Mouse (Mus musculus): ENCODE results near the gene Olfr282. TPM values are rescaled to one million over a fixed set of nuclear protein-coding genes. Genes with fewer than 3 reads are reported as not detected.

Olfr282 gene
- polyA plus RNA-seq, 1 experiment from 2014 or later, result not detected

GRCm38 (mm10) chr15:98483907-98484886, 53.2 kb downstream of the Olfr282 start:
- H3K9me3 ChIP-seq (replicated peaks; ENCODE audit: control insufficient read depth, low read length), result no peaks in the 10 kb centered on the region
- ATAC-seq (ENCODE audit: low read depth), result peak; percentile 39; the same call in 1 of the 2 replicates
- no peak overlapping the region for H3K4me3 ChIP-seq (ENCODE audit: low read depth, low read length)
- H3K4me1 ChIP-seq (ENCODE audit: control insufficient read depth, low read depth, low read length), result no peaks in the 10 kb centered on the region
- no peaks in the 10 kb centered on the region for H3K27me3 ChIP-seq (ENCODE audit: control insufficient read depth, insufficient read depth, low read depth, low read length)
- no peak overlapping the region for H3K4me2 ChIP-seq (ENCODE audit: low read depth, low read length)
- 0 out of 2 replicates have a peak overlapping the region, but pooled peaks have one; percentile 0 for H3K27ac ChIP-seq (ENCODE audit: low read length)
- H3K36me3 ChIP-seq (ENCODE audit: control insufficient read depth, insufficient read depth), result no peaks in the 10 kb centered on the region
- WGBS (ENCODE audit: insufficient replicate concordance), result 31% methylated on average over 18 of the region's 18 CpGs
- no peak overlapping the region for H3K9ac ChIP-seq (ENCODE audit: low read depth, low read length)

- Histone ChIP-seq H3K9ac (ENCODE audit: low read depth, low read length) (no peak overlapping the region), H3K27ac (ENCODE audit: low read length) (no peak overlapping the region), H3K4me2 (ENCODE audit: low read depth, low read length) (no peak overlapping the region), H3K4me3 (ENCODE audit: low read depth, low read length) (no peak overlapping the region), H3K4me1 (ENCODE audit: control insufficient read depth, low read depth, low read length) (no peaks in the 10 kb centered on the region), H3K36me3 (ENCODE audit: control insufficient read depth, insufficient read depth) (no peaks in the 10 kb centered on the region), H3K27me3 (ENCODE audit: control insufficient read depth, insufficient read depth, low read depth, low read length) (no peaks in the 10 kb centered on the region), H3K9me3 (replicated peaks; ENCODE audit: control insufficient read depth, low read length) (no peaks in the 10 kb centered on the region)
- WGBS (ENCODE audit: insufficient replicate concordance), result 49% methylated on average over 8 of the region's 8 CpGs
- ATAC-seq (ENCODE audit: low read depth), result no peak
Measured at GRCm38 (mm10) chr15:98486433-98487021, 55.5 kb downstream of the Olfr282 start.

Other genes starting within 250 kb of the Olfr282 start
- not detected in 2 replicates for gene Olfr288, start 235.7 kb upstream of the Olfr282 start, polyA plus RNA-seq (2015; fragmentation: Nextera tagmentation; extraction: Ambion mirVana)
- gene Gm44579, start 210.2 kb upstream of the Olfr282 start, polyA plus RNA-seq (2015; fragmentation: Nextera tagmentation; extraction: Ambion mirVana), result not detected in 2 replicates
- gene Olfr287, start 210.2 kb upstream of the Olfr282 start, polyA plus RNA-seq (2015; fragmentation: Nextera tagmentation; extraction: Ambion mirVana), result not detected in 2 replicates
- not detected in 2 replicates for gene Olfr286, start 196.8 kb upstream of the Olfr282 start, polyA plus RNA-seq (2015; fragmentation: Nextera tagmentation; extraction: Ambion mirVana)
- gene H1fnt, start 173.9 kb upstream of the Olfr282 start, polyA plus RNA-seq (2015; fragmentation: Nextera tagmentation; extraction: Ambion mirVana), result not detected in 2 replicates
- 0.14 and 0.15 TPM in 2 replicates for gene Zfp641, start 135.1 kb upstream of the Olfr282 start, polyA plus RNA-seq (2015; fragmentation: Nextera tagmentation; extraction: Ambion mirVana)
- gene Olfr285, start 113.9 kb upstream of the Olfr282 start, polyA plus RNA-seq (2015; fragmentation: Nextera tagmentation; extraction: Ambion mirVana), result not detected in 2 replicates
- not detected in 2 replicates for gene Olfr284, start 90.2 kb upstream of the Olfr282 start, polyA plus RNA-seq (2015; fragmentation: Nextera tagmentation; extraction: Ambion mirVana)
- gene Olfr283, start 50.3 kb upstream of the Olfr282 start, polyA plus RNA-seq (2015; fragmentation: Nextera tagmentation; extraction: Ambion mirVana), result not detected in 2 replicates
- gene Olfr281, start 21.4 kb downstream of the Olfr282 start, polyA plus RNA-seq (2015; fragmentation: Nextera tagmentation; extraction: Ambion mirVana), result not detected in 2 replicates
- gene OR5BS1P, start 38.7 kb downstream of the Olfr282 start, polyA plus RNA-seq (2015; fragmentation: Nextera tagmentation; extraction: Ambion mirVana), result not detected in 2 replicates
- gene Lalba, start 51.5 kb downstream of the Olfr282 start, polyA plus RNA-seq (2015; fragmentation: Nextera tagmentation; extraction: Ambion mirVana), result not detected in 2 replicates
- gene Olfr279, start 61.2 kb downstream of the Olfr282 start, polyA plus RNA-seq (2015; fragmentation: Nextera tagmentation; extraction: Ambion mirVana), result not detected in 2 replicates
- gene Kansl2, start 103.0 kb downstream of the Olfr282 start, polyA plus RNA-seq (2015; fragmentation: Nextera tagmentation; extraction: Ambion mirVana), result 28.3 and 28.5 TPM in 2 replicates
- 24.3 and 25.9 TPM in 2 replicates for gene Ccnt1, start 139.7 kb downstream of the Olfr282 start, polyA plus RNA-seq (2015; fragmentation: Nextera tagmentation; extraction: Ambion mirVana)
- gene 4930415O20Rik, start 139.8 kb downstream of the Olfr282 start, polyA plus RNA-seq (2015; fragmentation: Nextera tagmentation; extraction: Ambion mirVana), result not detected in 2 replicates
- gene Adcy6, start 178.9 kb downstream of the Olfr282 start, polyA plus RNA-seq (2015; fragmentation: Nextera tagmentation; extraction: Ambion mirVana), result 6.1 and 8.3 TPM in 2 replicates
- gene Cacnb3, start 199.6 kb downstream of the Olfr282 start, polyA plus RNA-seq (2015; fragmentation: Nextera tagmentation; extraction: Ambion mirVana), result 0.55 and 0.84 TPM in 2 replicates
- gene Ddx23, start 231.7 kb downstream of the Olfr282 start, polyA plus RNA-seq (2015; fragmentation: Nextera tagmentation; extraction: Ambion mirVana), result 9.0 and 10.0 TPM in 2 replicates
- 0.78 and 1.1 TPM in 2 replicates for gene Rnd1, start 246.2 kb downstream of the Olfr282 start, polyA plus RNA-seq (2015; fragmentation: Nextera tagmentation; extraction: Ambion mirVana)

All from liver, embryonic 16.5 days (tissue).